Mouse (Mus musculus): ENCODE measurements around the gene Inca1. TPM values are rescaled to one million over a fixed set of nuclear protein-coding genes. Genes with fewer than 3 reads are reported as not detected.
A peak's percentile ranks its signal among the peaks of the same experiment; 100 is the strongest.

The Inca1 gene
- polyA plus RNA-seq, 1 experiment from 2014 or later, result 1.2 TPM

DNA sequence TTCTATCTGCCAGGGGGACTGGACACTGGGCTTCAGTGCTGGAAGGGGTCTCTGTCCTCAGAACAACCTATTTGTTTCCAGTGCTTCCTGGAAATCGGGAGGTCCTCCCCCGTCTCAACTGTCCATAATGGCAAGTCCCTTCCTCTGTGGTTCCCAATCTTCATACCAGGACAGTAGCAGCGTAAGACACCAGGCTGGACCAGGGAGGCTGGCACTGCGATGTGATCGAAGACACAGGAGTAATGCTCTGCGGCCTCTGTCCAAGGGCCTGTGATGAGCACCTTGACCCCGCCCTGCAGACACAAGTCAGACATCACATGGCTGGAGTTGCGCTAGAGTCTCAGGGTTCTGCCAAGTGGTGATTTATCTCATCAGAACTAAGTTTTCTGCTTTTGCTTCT lies 20.6 kb downstream of the Inca1 start:
- Histone ChIP-seq H3K9ac (ENCODE audit: low read depth, low read length) (no peak overlapping the region), H3K4me3 (ENCODE audit: low read depth, low read length) (no peak overlapping the region), H3K4me1 (ENCODE audit: control insufficient read depth, insufficient read depth, low read length) (peaks cover 7% of the 10 kb centered on the region), H3K27me3 (ENCODE audit: control insufficient read depth, insufficient read depth, low read depth, low read length) (no peaks in the 10 kb centered on the region), H3K9me3 (replicated peaks; ENCODE audit: control insufficient read depth, low read length, poor library complexity, severe bottlenecking) (no peaks in the 10 kb centered on the region), H3K27ac (ENCODE audit: low read length) (no peak overlapping the region), H3K4me2 (ENCODE audit: low read length) (no peak overlapping the region), H3K36me3 (ENCODE audit: control insufficient read depth, insufficient read depth, low read length) (peaks cover 20% of the 10 kb centered on the region)
- no peak for ATAC-seq
- 94% methylated on average over 8 of the region's 8 CpGs for WGBS

DNA sequence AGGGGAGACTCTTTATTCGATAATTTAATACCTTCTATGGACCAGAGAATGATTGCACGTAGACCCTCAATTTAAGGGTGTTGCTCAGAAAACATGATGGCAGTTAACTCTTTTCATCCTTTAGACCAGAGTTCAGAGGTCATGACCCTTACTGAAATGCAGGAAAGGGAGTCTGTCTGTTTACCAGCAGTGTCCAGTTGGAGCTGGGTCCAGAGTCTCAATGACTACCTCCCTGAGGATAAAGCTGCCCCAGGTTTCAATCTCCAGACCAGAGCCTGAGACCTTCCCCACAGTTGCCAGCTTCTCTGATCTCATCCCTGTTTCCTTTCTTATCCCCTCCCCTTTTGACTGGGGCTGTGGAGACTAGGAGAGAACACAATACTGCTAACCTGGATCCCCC lies 21.4 kb downstream of the Inca1 start:
- no peak overlapping the region for H3K9ac ChIP-seq (ENCODE audit: low read depth, low read length)
- no peaks in the 10 kb centered on the region for H3K27me3 ChIP-seq (ENCODE audit: control insufficient read depth, insufficient read depth, low read depth, low read length)
- no peaks in the 10 kb centered on the region for H3K9me3 ChIP-seq (replicated peaks; ENCODE audit: control insufficient read depth, low read length, poor library complexity, severe bottlenecking)
- no peak overlapping the region for H3K4me2 ChIP-seq (ENCODE audit: low read length)
- 75% methylated on average over 2 of the region's 2 CpGs for WGBS
- peaks cover 7% of the 10 kb centered on the region for H3K4me1 ChIP-seq (ENCODE audit: control insufficient read depth, insufficient read depth, low read length)
- no peak overlapping the region for H3K27ac ChIP-seq (ENCODE audit: low read length)
- ATAC-seq, result no peak
- peaks cover 15% of the 10 kb centered on the region for H3K36me3 ChIP-seq (ENCODE audit: control insufficient read depth, insufficient read depth, low read length)
- no peak overlapping the region for H3K4me3 ChIP-seq (ENCODE audit: low read depth, low read length)

DNA sequence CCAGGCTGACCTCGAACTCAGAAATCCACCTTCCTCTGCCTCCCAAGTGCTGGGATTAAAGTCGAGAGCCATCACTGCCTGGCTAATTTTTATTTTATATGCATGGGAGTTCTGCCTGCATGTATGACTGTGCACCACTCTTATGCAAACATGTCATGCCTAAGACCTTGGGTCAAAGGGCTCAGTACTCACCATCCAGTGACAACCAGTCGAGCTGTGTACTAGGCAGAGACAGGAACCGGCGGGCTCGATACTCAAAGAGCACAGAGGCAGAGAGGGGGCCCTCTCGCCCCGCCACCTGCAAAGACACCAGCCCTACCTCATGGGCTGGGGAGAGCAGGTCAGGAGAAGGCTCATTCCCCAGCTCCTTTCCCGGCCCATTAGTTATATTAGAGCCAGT lies 21.9 kb downstream of the Inca1 start:
- H3K4me1 ChIP-seq (ENCODE audit: control insufficient read depth, insufficient read depth, low read length), result peaks cover 7% of the 10 kb centered on the region
- no peak overlapping the region for H3K9ac ChIP-seq (ENCODE audit: low read depth, low read length)
- ATAC-seq, result no peak
- H3K27me3 ChIP-seq (ENCODE audit: control insufficient read depth, insufficient read depth, low read depth, low read length), result no peaks in the 10 kb centered on the region
- H3K4me3 ChIP-seq (ENCODE audit: low read depth, low read length), result no peak overlapping the region
- no peak overlapping the region for H3K4me2 ChIP-seq (ENCODE audit: low read length)
- no peaks in the 10 kb centered on the region for H3K9me3 ChIP-seq (replicated peaks; ENCODE audit: control insufficient read depth, low read length, poor library complexity, severe bottlenecking)
- peaks cover 15% of the 10 kb centered on the region for H3K36me3 ChIP-seq (ENCODE audit: control insufficient read depth, insufficient read depth, low read length)
- WGBS, result 81% methylated on average over 9 of the region's 9 CpGs
- H3K27ac ChIP-seq (ENCODE audit: low read length), result no peak overlapping the region

DNA sequence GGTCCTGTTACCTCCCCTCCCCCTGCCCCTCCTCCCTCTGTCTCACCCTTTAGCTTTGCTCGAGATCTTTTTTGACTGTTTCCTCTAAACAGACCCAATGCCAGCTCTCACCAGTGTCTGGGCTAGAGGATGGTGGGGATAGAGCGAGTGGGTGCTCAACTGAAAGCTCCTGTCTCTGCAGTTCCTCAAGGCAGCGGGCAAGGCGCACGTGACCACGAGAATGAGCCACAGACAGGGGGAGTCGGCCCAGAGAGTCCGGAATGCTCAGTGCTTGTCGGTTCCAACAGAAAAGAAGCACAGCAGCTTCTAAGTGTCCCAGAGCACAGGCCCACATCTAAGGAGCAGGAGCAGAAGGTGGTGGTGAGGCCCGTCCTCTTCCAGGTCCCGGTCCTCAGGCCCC lies 25.5 kb downstream of the Inca1 start:
- ATAC-seq, result no peak
- no peak overlapping the region for H3K4me3 ChIP-seq (ENCODE audit: low read depth, low read length)
- no peaks in the 10 kb centered on the region for H3K27me3 ChIP-seq (ENCODE audit: control insufficient read depth, insufficient read depth, low read depth, low read length)
- no peak overlapping the region for H3K27ac ChIP-seq (ENCODE audit: low read length)
- H3K9ac ChIP-seq (ENCODE audit: low read depth, low read length), result no peak overlapping the region
- H3K4me2 ChIP-seq (ENCODE audit: low read length), result no peak overlapping the region
- WGBS, result 68% methylated on average over 11 of the region's 11 CpGs
- H3K4me1 ChIP-seq (ENCODE audit: control insufficient read depth, insufficient read depth, low read length), result peaks cover 12% of the 10 kb centered on the region
- no peaks in the 10 kb centered on the region for H3K9me3 ChIP-seq (replicated peaks; ENCODE audit: control insufficient read depth, low read length, poor library complexity, severe bottlenecking)
- peaks cover 13% of the 10 kb centered on the region for H3K36me3 ChIP-seq (ENCODE audit: control insufficient read depth, insufficient read depth, low read length)

DNA sequence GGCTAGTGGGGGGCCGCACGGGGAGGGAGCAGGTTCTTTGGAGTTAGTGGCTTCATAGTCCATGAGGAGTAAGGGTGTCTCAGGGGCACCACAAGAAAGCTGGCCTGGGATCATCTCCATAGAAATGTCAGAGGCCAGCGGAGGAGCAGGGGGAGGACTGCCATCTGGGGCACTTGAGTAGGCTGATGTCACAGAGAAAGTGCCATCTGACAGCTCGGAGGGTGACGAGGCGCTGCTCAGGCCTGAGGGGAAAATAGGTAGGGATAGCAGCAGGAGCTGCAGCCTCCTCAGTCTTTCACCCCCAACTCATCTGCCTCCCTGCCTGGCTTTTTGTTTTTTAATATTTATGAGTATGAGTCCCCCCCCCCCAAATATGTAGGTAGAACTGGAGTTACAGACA lies 25.9 kb downstream of the Inca1 start:
- Histone ChIP-seq H3K4me1 (ENCODE audit: control insufficient read depth, insufficient read depth, low read length) (peaks cover 12% of the 10 kb centered on the region), H3K36me3 (ENCODE audit: control insufficient read depth, insufficient read depth, low read length) (peaks cover 12% of the 10 kb centered on the region), H3K27ac (ENCODE audit: low read length) (no peak overlapping the region), H3K27me3 (ENCODE audit: control insufficient read depth, insufficient read depth, low read depth, low read length) (no peaks in the 10 kb centered on the region), H3K4me3 (ENCODE audit: low read depth, low read length) (no peak overlapping the region), H3K9me3 (replicated peaks; ENCODE audit: control insufficient read depth, low read length, poor library complexity, severe bottlenecking) (no peaks in the 10 kb centered on the region), H3K4me2 (ENCODE audit: low read length) (no peak overlapping the region), H3K9ac (ENCODE audit: low read depth, low read length) (no peak overlapping the region)
- WGBS, result 49% methylated on average over 6 of the region's 6 CpGs
- no peak for ATAC-seq

DNA sequence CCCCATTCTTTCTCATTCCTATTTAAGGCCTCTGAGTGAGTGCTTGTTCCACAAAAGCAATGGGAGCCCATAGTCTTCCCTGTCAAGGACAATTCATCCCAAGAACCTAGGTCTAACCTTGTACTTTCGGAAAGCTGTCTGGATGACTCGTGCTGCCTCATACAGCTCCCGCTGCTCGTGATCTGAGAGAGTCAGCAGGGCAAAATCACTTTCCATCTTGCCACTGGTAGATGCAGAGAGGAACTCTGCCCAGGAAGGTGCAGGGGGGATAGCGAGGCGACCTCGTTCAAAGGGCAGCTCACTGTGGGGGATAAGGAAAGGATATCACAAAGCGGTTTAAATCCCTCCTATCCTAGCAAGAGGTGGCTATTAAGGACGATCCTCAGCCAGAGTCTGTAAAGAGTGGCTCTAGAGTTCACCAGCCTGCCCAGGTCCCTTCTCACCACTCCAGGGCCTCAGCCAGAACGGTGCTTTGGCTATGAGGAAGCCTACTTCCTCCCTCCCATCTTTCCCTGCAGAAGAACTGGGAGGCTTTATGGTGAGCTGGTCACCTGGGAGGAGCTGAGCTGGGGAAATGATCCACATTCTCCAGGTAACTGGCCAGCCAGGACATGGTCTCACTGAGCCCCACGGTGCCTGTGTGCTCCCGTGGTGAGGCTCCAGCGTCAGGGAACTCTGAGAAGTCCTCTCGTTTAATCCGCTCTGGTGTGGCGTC lies 28.5 kb downstream of the Inca1 start:
- no peaks in the 10 kb centered on the region for H3K9me3 ChIP-seq (replicated peaks; ENCODE audit: control insufficient read depth, low read length, poor library complexity, severe bottlenecking)
- H3K27me3 ChIP-seq (ENCODE audit: control insufficient read depth, insufficient read depth, low read depth, low read length), result no peaks in the 10 kb centered on the region
- ATAC-seq, result no peak
- H3K4me3 ChIP-seq (ENCODE audit: low read depth, low read length), result no peak overlapping the region
- no peak overlapping the region for H3K27ac ChIP-seq (ENCODE audit: low read length)
- H3K4me1 ChIP-seq (ENCODE audit: control insufficient read depth, insufficient read depth, low read length), result peaks cover 22% of the 10 kb centered on the region
- WGBS, result 83% methylated on average over 16 of the region's 16 CpGs
- no peak overlapping the region; the same call in 1 of the 2 replicates for H3K4me2 ChIP-seq (ENCODE audit: low read length)
- no peak overlapping the region for H3K9ac ChIP-seq (ENCODE audit: low read depth, low read length)
- peaks cover 8% of the 10 kb centered on the region for H3K36me3 ChIP-seq (ENCODE audit: control insufficient read depth, insufficient read depth, low read length)

DNA sequence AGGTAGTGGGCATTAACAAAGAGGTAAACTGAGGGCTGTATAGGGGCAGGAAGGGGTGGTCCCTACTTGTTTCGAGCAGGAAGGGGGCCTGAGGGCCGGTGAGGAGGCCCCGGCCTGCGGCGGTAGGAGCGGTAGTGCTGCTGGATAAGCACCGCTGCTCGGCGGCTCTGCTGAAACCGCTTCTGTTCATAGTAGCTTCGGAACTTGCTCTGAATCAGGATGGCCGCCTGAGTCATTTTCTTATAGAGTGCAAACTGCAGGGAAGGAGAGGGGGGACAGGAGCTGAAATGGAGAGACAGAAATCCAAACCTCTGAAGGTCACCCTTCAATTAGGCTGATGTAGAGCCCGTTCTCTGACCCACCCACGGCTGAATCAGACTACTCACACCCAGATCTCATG lies 29.5 kb downstream of the Inca1 start:
- Histone ChIP-seq H3K9ac (ENCODE audit: low read depth, low read length) (peak overlapping the region; percentile 62), H3K9me3 (replicated peaks; ENCODE audit: control insufficient read depth, low read length, poor library complexity, severe bottlenecking) (no peaks in the 10 kb centered on the region), H3K36me3 (ENCODE audit: control insufficient read depth, insufficient read depth, low read length) (peaks cover 6% of the 10 kb centered on the region), H3K4me3 (ENCODE audit: low read depth, low read length) (peak overlapping the region; percentile 57), H3K27me3 (ENCODE audit: control insufficient read depth, insufficient read depth, low read depth, low read length) (no peaks in the 10 kb centered on the region), H3K27ac (ENCODE audit: low read length) (peak overlapping the region; percentile 97), H3K4me2 (ENCODE audit: low read length) (peak overlapping the region; percentile 79), H3K4me1 (ENCODE audit: control insufficient read depth, insufficient read depth, low read length) (peaks cover 22% of the 10 kb centered on the region)
- 30% methylated on average over 14 of the region's 14 CpGs for WGBS
- ATAC-seq, result no peak

DNA sequence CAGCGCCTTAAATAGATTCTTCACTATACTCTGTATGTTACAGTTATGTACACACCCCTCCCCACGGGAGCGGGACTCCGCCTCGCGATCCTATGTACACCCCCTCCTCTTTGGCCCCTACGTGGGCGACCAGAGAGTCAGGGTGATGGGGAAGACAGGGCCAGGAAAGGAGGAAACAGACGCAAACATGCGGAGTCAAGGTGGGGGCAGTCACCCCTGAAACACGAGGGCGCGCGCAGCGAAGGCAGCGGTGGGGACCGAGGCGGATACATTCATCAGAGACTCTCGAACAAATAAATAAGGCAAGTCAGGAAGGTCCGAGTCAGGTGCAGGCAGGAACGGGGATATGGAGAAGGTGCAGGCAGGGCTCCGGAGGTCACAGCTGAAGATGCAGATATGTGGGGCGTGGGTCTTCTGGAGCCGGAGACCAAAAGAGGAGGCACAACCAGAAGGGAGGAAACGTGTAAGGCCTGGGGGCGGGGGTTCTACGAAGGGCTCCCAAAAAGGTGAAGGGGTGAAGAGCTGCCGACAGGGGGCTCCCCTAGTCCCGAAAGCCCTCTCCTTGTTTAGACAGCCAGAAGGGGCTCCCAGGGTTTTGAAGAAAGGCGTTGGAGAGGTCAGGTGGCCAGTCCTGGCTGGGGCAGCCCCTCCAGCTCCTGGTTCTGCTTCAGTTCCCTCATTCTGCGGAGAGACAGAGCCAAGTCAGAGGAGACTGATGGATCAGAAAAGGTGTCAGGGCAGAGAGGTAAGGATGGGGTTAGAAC lies 30.2 kb downstream of the Inca1 start:
- Histone ChIP-seq H3K4me3 (ENCODE audit: low read depth, low read length) (peak overlapping the region; percentile 57), H3K9ac (ENCODE audit: low read depth, low read length) (peak overlapping the region; percentile 62), H3K27me3 (ENCODE audit: control insufficient read depth, insufficient read depth, low read depth, low read length) (no peaks in the 10 kb centered on the region), H3K9me3 (replicated peaks; ENCODE audit: control insufficient read depth, low read length, poor library complexity, severe bottlenecking) (no peaks in the 10 kb centered on the region), H3K4me1 (ENCODE audit: control insufficient read depth, insufficient read depth, low read length) (peaks cover 22% of the 10 kb centered on the region), H3K27ac (ENCODE audit: low read length) (peak overlapping the region; percentile 97), H3K4me2 (ENCODE audit: low read length) (peak overlapping the region; percentile 79), H3K36me3 (ENCODE audit: control insufficient read depth, insufficient read depth, low read length) (peaks cover 2% of the 10 kb centered on the region; the same call in 1 of the 2 replicates)
- peak; percentile 43 for ATAC-seq
- WGBS, result under 1% methylated on average over 31 of the region's 31 CpGs
